Mouse (Mus musculus) forebrain, embryonic 11.5 days (tissue): ENCODE results near the gene Synpo2. TPM values are rescaled to one million over a fixed set of nuclear protein-coding genes. Genes with fewer than 3 reads are reported as not detected.

Source experiments
- ATAC-seq: fragments of 200-750 bp; cut with Nextera tagmentation; replicated peaks from 2 replicates; pipeline ENCODE4 v1.8.0; 2017; ENCODE audit warnings: moderate TSS enrichment; ENCODE audit not compliant: low FRiP score
- DNase-seq: peaks from one replicate; pipeline ENCODE4 v3.0.0-alpha.2; 2017; ENCODE audit warnings: low spot score
- H3K27ac ChIP-seq: fragments of 300-500 bp; sonication (generic); 2 replicates; pipeline ENCODE4 v1.5.1; 2014; ENCODE audit warnings: low read depth, low read length
- H3K27me3 ChIP-seq: fragments of 300-500 bp; sonication (generic); 2 replicates; pipeline ENCODE4 v1.6.1; 2014; ENCODE audit warnings: mild to moderate bottlenecking, low read length, mixed read lengths; ENCODE audit not compliant: control insufficient read depth, insufficient read depth
- H3K36me3 ChIP-seq: fragments of 300-500 bp; sonication (generic); 2 replicates; pipeline ENCODE4 v1.6.1; 2014; ENCODE audit warnings: mild to moderate bottlenecking, low read length, moderate library complexity, mixed read lengths; ENCODE audit not compliant: control insufficient read depth, insufficient read depth
- H3K4me1 ChIP-seq: fragments of 300-500 bp; sonication (generic); replicated peaks from 2 replicates; pipeline ENCODE4 v1.6.1; 2014; ENCODE audit warnings: low read length, mixed read lengths; ENCODE audit not compliant: control insufficient read depth, insufficient read depth
- H3K4me2 ChIP-seq: fragments of 300-500 bp; sonication (generic); 2 replicates; pipeline ENCODE4 v1.6.1; 2014; ENCODE audit warnings: low read depth, mild to moderate bottlenecking, low read length, moderate library complexity, mixed read lengths; ENCODE audit not compliant: severe bottlenecking
- H3K4me3 ChIP-seq: fragments of 300-500 bp; sonication (generic); 2 replicates; pipeline ENCODE4 v1.5.1; 2014; ENCODE audit warnings: low read depth, low read length
- H3K9ac ChIP-seq: fragments of 300-500 bp; sonication (generic); 2 replicates; pipeline ENCODE4 v1.6.1; 2014; ENCODE audit warnings: low read length
- H3K9me3 ChIP-seq: fragments of 300-500 bp; sonication (generic); 2 replicates; pipeline ENCODE4 v1.6.1; 2016; ENCODE audit warnings: low read length, mixed read lengths; ENCODE audit not compliant: control insufficient read depth
- WGBS: fragments of 180-500 bp; shearing (Covaris S2); extraction: QIAGEN DNeasy Blood & Tissue Kit; methylation state at CpG from one replicate; pipeline ENCODE4 v1.1.7; 2014; 5-methylcytosine and 5-hydroxymethylcytosine counted together
- polyA plus RNA-seq: library from polyadenylated mRNA; unstranded; fragments of >200 nt; fragmentation: Nextera tagmentation; extraction: Ambion mirVana; gene quantifications from 2 replicates; pipeline ENCODE4 v1.2.1, GENCODE M21; 2014

The Synpo2 gene
- polyA plus RNA-seq, 1 experiment from 2014 or later = 3.7 TPM

DNA sequence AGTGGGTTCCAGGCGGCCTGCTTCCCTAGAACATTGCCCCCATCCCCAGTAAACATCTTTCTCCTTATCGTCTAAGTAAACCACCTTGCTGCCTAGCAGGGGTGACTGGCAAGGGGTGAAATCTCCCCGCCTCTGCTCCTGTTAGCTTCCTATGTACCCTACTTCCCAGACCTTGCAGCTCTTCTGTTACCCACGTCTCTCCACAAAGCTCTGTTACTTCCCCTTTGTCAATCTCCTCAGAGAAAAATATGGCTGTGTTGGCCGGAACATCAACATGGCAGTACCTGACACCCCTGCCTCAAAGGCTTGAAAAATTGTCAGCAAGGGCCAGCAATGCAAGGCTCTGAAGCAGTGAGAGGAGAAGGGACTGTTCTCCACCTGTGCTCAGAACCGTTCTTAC is 94.9 kb downstream of the Synpo2 start:
- ATAC-seq (no peak), DNase-seq (no peak)
- H3K4me2 ChIP-seq = no peak overlapping the region
- H3K27ac ChIP-seq = no peak overlapping the region
- H3K9me3 ChIP-seq = no peaks in the 10 kb centered on the region
- no peaks in the 10 kb centered on the region for H3K27me3 ChIP-seq
- no peaks in the 10 kb centered on the region for H3K4me1 ChIP-seq
- H3K36me3 ChIP-seq = no peaks in the 10 kb centered on the region
- 83% methylated on average over 6 of the region's 6 CpGs for WGBS
- H3K9ac ChIP-seq = no peak overlapping the region
- H3K4me3 ChIP-seq = no peak overlapping the region

DNA sequence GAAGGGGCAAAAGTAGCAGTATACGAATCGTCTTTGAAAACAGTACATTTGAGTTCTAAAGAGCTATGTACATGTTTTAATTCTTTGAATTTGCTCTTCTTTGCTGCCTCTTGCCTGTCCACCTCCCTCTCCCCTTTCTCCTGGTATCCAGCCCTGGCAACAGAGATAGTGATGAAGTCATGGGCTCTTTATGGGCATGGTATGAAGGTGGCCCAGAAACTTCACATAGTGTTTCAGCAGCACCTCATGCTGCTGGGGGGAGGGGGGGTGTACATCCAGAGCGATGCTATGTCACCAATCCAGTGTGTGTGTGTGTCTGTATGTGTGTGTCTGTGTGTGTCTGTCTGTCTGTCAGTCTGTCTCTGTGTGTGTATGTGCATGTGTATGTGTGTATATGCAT is 95.8 kb downstream of the Synpo2 start:
- Histone ChIP-seq H3K4me1 (no peaks in the 10 kb centered on the region), H3K27ac (no peak overlapping the region), H3K36me3 (no peaks in the 10 kb centered on the region), H3K9ac (no peak overlapping the region), H3K27me3 (no peaks in the 10 kb centered on the region), H3K4me3 (no peak overlapping the region), H3K4me2 (no peak overlapping the region), H3K9me3 (no peaks in the 10 kb centered on the region)
- DNase-seq (no peak), ATAC-seq (no peak)
- WGBS = 91% methylated on average over 3 of the region's 3 CpGs

DNA sequence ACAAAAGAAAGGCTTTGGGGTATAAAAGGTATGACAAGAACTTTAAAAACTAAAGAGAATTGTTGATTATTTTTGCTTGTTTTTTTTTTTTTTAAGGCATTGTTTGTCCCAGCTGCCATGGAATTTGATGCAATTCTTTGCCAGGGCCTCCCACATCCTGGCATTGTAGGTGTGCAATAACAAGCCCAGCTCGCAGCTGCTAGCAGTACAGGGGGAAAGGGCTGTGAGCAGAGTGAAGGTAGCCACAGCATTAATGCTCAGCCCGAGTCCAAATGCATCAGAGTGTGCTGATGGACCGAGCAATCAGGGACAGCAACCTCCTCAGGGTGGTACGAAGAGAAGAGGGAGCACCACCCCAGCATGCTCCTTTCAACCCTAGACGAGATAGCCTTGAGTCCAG is 96.3 kb downstream of the Synpo2 start:
- no peaks in the 10 kb centered on the region for H3K4me1 ChIP-seq
- 88% methylated on average over 5 of the region's 5 CpGs for WGBS
- H3K9ac ChIP-seq = no peak overlapping the region
- no peak overlapping the region for H3K27ac ChIP-seq
- DNase-seq (no peak), ATAC-seq (no peak)
- H3K4me2 ChIP-seq = no peak overlapping the region
- no peaks in the 10 kb centered on the region for H3K9me3 ChIP-seq
- H3K4me3 ChIP-seq = no peak overlapping the region
- no peaks in the 10 kb centered on the region for H3K36me3 ChIP-seq
- no peaks in the 10 kb centered on the region for H3K27me3 ChIP-seq

DNA sequence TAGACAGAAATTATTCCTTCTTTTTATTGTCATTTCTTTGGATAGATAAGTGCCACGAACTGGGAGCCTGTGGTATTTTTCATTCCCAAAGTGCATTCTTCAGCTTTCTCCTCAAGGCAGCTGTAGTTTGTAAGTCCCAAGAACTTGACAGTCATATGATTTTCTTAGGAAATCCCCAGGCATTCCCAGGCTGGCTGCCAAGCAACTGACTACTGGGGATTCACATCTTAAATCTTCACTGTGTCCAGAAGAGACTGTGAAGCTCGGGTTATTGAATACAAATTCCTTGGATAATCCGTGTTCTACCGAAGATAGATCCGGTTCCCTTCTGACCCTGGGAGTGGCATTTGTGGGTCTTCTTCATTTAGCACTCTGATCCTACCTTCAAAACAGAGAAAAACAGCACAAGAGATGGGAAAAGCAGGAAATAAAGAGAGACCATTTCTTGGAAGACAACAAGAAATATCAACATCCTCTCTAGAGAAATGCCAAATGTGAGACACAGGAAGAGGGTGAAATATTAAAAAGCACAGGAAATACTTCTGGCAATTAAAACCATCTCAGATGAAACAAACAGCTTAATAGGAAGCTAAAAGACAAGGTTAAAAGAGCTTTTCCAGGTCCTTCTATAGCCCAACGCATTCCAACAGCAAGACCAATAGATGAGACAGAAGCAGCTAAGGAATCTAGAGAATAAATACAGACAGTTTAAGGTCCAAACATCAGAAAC is 97.5 kb downstream of the Synpo2 start:
- no peaks in the 10 kb centered on the region for H3K27me3 ChIP-seq
- no peak for DNase-seq
- no peak overlapping the region for H3K4me3 ChIP-seq
- H3K27ac ChIP-seq = no peak overlapping the region
- H3K9me3 ChIP-seq = no peaks in the 10 kb centered on the region
- H3K9ac ChIP-seq = no peak overlapping the region
- WGBS = 82% methylated on average over 6 of the region's 6 CpGs
- no peaks in the 10 kb centered on the region for H3K36me3 ChIP-seq
- ATAC-seq = no peak
- H3K4me2 ChIP-seq = no peak overlapping the region
- H3K4me1 ChIP-seq = no peaks in the 10 kb centered on the region

DNA sequence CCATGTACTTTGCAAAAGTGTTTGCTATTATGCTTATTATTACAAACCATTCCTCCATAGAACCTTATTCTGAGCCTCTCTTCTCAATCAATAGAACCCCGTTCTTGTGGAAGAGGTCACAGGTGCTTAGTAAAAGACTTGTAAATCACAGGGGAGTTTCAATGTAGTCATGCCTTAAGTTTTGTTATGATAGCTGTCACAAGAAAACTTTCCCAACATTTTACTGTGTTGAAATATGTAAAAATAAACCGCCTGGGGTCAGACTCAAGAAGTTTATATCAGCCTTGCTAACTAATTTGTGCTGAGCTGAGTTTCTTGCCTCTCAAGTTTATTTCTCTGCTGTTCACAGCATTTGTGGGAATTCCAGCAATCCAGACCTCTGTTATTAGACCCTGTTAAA is 103.8 kb downstream of the Synpo2 start:
- DNase-seq (no peak), ATAC-seq (no peak)
- H3K4me1 ChIP-seq = no peaks in the 10 kb centered on the region
- WGBS = 82% methylated on average over 2 of the region's 2 CpGs
- H3K4me3 ChIP-seq = no peak overlapping the region
- H3K9ac ChIP-seq = no peak overlapping the region
- no peak overlapping the region for H3K27ac ChIP-seq
- H3K27me3 ChIP-seq = no peaks in the 10 kb centered on the region
- H3K4me2 ChIP-seq = no peak overlapping the region
- no peaks in the 10 kb centered on the region for H3K9me3 ChIP-seq
- no peaks in the 10 kb centered on the region for H3K36me3 ChIP-seq

DNA sequence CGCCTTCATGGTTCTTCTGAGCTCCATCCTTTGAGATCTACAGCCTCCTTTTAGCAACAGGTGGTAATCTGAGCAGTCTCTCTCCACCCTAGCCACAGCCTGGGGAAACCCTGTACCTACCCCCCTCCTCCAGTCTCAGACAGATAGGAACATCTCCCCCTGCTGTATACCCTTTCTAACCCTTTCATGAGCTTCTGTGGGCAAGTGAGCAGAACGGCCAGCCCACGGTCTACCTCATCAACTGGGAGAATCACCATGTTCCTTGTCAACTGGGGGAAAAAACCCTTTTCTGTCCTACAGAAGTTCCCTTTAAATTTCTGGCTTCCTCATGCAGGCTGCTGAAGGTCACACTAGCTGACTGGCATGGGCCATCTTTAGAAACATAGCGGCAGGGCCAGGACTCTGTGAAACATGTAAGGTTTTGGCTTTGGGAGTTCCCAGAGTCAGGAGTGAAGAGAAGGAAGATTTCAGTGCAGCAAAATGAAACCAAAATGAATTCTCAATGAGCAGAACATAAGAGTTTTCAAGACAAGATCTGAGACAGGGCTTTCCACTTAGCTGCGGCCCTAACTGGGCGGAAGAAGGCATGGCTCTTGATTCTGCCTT is 104.7 kb downstream of the Synpo2 start:
- Histone ChIP-seq H3K4me2 (no peak overlapping the region), H3K9ac (no peak overlapping the region), H3K4me3 (no peak overlapping the region), H3K27ac (no peak overlapping the region), H3K27me3 (no peaks in the 10 kb centered on the region), H3K4me1 (no peaks in the 10 kb centered on the region), H3K9me3 (no peaks in the 10 kb centered on the region), H3K36me3 (no peaks in the 10 kb centered on the region)
- 90% methylated on average over 6 of the region's 6 CpGs for WGBS
- ATAC-seq (no peak), DNase-seq (no peak)

DNA sequence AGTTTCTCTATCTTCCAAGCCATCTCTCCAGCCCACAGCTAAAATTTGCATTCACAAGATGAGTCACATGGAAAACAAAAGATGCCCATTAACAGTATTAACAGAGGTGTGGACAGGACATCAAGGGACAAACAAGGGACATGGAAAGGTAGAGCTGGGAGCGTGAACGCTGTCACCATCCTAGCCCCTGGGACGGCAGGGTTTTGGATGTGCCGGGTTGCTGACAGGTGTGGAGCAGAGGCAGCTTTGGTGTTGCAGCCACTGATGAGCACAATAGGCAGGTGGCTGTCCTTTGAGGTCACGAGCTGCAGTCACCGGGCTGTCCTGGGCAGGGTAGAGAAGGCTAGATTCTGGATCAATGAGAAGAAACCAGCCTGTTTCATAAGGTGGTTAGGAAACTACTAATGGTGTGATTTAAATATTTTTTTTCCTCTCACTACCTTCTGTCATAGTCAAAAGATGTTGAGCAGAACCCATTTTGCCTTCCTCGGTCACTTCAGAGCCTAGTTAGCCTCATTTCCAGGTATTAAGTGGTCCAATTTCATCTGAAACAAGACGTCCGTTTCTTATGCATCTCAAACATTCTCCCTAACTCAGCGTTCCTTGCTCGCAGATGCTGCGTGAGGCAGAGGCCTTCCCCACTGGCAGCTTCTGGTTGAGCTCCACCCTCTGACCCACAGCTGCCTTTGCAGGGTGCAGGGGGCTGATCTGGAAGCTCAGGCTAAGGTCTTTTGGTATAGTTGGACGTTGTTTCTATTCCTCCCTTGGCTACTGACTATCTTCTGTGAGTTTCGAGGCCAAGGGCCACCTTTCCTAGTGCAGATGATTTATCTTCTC is 105.4 kb downstream of the Synpo2 start:
- 83% methylated on average over 14 of the region's 14 CpGs for WGBS
- no peaks in the 10 kb centered on the region for H3K9me3 ChIP-seq
- no peaks in the 10 kb centered on the region for H3K27me3 ChIP-seq
- no peaks in the 10 kb centered on the region for H3K4me1 ChIP-seq
- H3K9ac ChIP-seq = no peak overlapping the region
- no peak for DNase-seq
- H3K4me2 ChIP-seq = no peak overlapping the region
- no peaks in the 10 kb centered on the region for H3K36me3 ChIP-seq
- H3K27ac ChIP-seq = no peak overlapping the region
- no peak for ATAC-seq
- no peak overlapping the region for H3K4me3 ChIP-seq

DNA sequence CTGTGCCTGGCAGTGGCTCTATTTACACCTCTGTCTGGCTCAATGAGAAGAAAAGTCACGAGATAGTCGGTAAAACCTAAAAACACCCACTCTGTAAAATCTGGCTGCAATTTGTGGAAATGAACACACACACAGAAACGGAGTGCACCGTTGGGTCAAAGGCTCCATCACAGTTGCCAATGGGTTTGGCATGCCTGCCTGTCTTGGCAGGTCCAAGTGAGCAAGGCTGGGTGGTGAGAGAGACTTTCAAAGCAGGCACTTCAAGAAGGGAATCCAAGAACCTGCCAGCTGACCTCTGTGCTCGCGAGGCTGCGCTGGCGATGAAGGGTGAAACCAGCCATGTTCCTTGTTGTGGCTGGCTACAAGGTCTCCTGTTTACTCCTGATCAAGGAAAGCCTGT is 107.2 kb downstream of the Synpo2 start:
- Histone ChIP-seq H3K4me3 (no peak overlapping the region), H3K9ac (no peak overlapping the region), H3K9me3 (no peaks in the 10 kb centered on the region), H3K4me1 (no peaks in the 10 kb centered on the region), H3K36me3 (no peaks in the 10 kb centered on the region), H3K27ac (no peak overlapping the region), H3K4me2 (no peak overlapping the region), H3K27me3 (no peaks in the 10 kb centered on the region)
- DNase-seq (no peak), ATAC-seq (no peak)
- WGBS = 83% methylated on average over 8 of the region's 8 CpGs
